Mouse (Mus musculus) lung, postnatal 0 days (tissue): Measurements from ENCODE around the gene Gm6020. TPM values are rescaled to one million over a fixed set of nuclear protein-coding genes. Genes with fewer than 3 reads are reported as not detected.
"Not testable (repeated sequence)": the region's sequence is repeated elsewhere in the genome, so short reads cannot be mapped to it uniquely, and the experiment has no call there.

Source experiments
- ATAC-seq: fragments of 200-750 bp; cut with Nextera tagmentation; 2 replicates; pipeline ENCODE4 v1.8.0; 2017; ENCODE audit warnings: moderate library complexity
- DNase-seq: peaks from one replicate; pipeline ENCODE4 v3.0.0-alpha.2; 2016; ENCODE audit warnings: low spot score
- H3K27ac ChIP-seq: fragments of 300-500 bp; sonication (generic); 2 replicates; pipeline ENCODE4 v1.5.1; 2014; ENCODE audit warnings: antibody characterized with exemption, mild to moderate bottlenecking, low read length, mixed read lengths
- H3K27me3 ChIP-seq: fragments of 300-500 bp; sonication (generic); replicated peaks from 2 replicates; pipeline ENCODE4 v1.6.1; 2014; ENCODE audit warnings: low read length, mixed read lengths; ENCODE audit not compliant: insufficient read depth
- H3K36me3 ChIP-seq: fragments of 300-500 bp; sonication (generic); 2 replicates; pipeline ENCODE4 v1.6.1; 2014; ENCODE audit warnings: low read length, mixed read lengths; ENCODE audit not compliant: insufficient read depth
- H3K4me1 ChIP-seq: fragments of 300-500 bp; sonication (generic); 2 replicates; pipeline ENCODE4 v1.6.1; 2014; ENCODE audit warnings: antibody characterized with exemption, low read depth, low read length, mixed read lengths; ENCODE audit not compliant: insufficient read depth
- H3K4me2 ChIP-seq: fragments of 300-500 bp; sonication (generic); replicated peaks from 2 replicates; pipeline ENCODE4 v1.6.1; 2014; ENCODE audit warnings: low read depth, mild to moderate bottlenecking, low read length, moderate library complexity, mixed read lengths
- H3K4me3 ChIP-seq: fragments of 300-500 bp; sonication (generic); 2 replicates; pipeline ENCODE4 v1.5.1; 2014; ENCODE audit warnings: low read depth, low read length
- H3K9ac ChIP-seq: fragments of 300-500 bp; sonication (generic); replicated peaks from 2 replicates; pipeline ENCODE4 v1.6.1; 2014; ENCODE audit warnings: low read depth, mild to moderate bottlenecking
- H3K9me3 ChIP-seq: fragments of 300-500 bp; sonication (generic); 2 replicates; pipeline ENCODE4 v1.6.1; 2016; ENCODE audit warnings: low read length, mixed read lengths
- CTCF ChIP-seq: IDR thresholded peaks from 2 replicates; pipeline ENCODE4 v1.5.1; 2016; ENCODE audit warnings: antibody characterized with exemption, mild to moderate bottlenecking
- EP300 ChIP-seq: IDR thresholded peaks from 2 replicates; pipeline ENCODE4 v1.6.1; 2016; ENCODE audit warnings: antibody characterized with exemption, mild to moderate bottlenecking, control low read depth
- WGBS: fragments of 180-500 bp; shearing (Covaris S2); extraction: QIAGEN DNeasy Blood & Tissue Kit; methylation state at CpG from one replicate; pipeline ENCODE4 v1.1.7; 2014; 5-methylcytosine and 5-hydroxymethylcytosine counted together
- polyA plus RNA-seq: library from polyadenylated mRNA; unstranded; fragments of >200 nt; fragmentation: Nextera tagmentation; extraction: Ambion mirVana; gene quantifications from 2 replicates; pipeline ENCODE4 v1.2.1, GENCODE M21; 2015

Gm6020 gene
- polyA plus RNA-seq, 1 experiment from 2014 or later: not detected

GRCm38 (mm10) chr19:61175756-61176324, 7.8 kb upstream of the Gm6020 start, which contains the start of gene Gm7102:
Gm7102 (minus strand) TSS chr19:61176309.
- 28% methylated on average over 38 of the region's 39 CpGs for WGBS
- Histone ChIP-seq H3K4me3 (no peak within 1 kb of the TSS; the same call in 1 of the 2 replicates), H3K9ac (no peak within 1 kb of the TSS), H3K27ac (no peak within 1 kb of the TSS), H3K4me1 (no peaks in the 10 kb centered on the region), H3K4me2 (peak within 1 kb of the TSS; percentile 42), H3K36me3 (no peaks in the 10 kb centered on the region), H3K9me3 (no peaks in the 10 kb centered on the region), H3K27me3 (no peaks in the 10 kb centered on the region)
- ATAC-seq (no peak), DNase-seq (no peak)
- no peak for TF ChIP-seq CTCF
- TF ChIP-seq EP300: no peak

GRCm38 (mm10) chr19:61199316-61199715, 15.6 kb downstream of the Gm6020 start:
- Histone ChIP-seq H3K9me3 (no peaks in the 10 kb centered on the region), H3K27ac (no peak overlapping the region), H3K4me1 (no peaks in the 10 kb centered on the region), H3K9ac (no peak overlapping the region), H3K36me3 (no peaks in the 10 kb centered on the region), H3K4me3 (no peak overlapping the region), H3K27me3 (no peaks in the 10 kb centered on the region), H3K4me2 (no peak overlapping the region)
- ATAC-seq: no peak
- WGBS: 15% methylated on average over 13 of the region's 13 CpGs
- no peak for TF ChIP-seq CTCF
- TF ChIP-seq EP300: no peak
- DNase-seq: peak; percentile 94

GRCm38 (mm10) chr19:61199836-61200235, 16.1 kb downstream of the Gm6020 start:
- Histone ChIP-seq H3K4me1 (no peaks in the 10 kb centered on the region), H3K9me3 (no peaks in the 10 kb centered on the region), H3K27me3 (no peaks in the 10 kb centered on the region), H3K27ac (no peak overlapping the region), H3K9ac (no peak overlapping the region), H3K36me3 (no peaks in the 10 kb centered on the region), H3K4me3 (no peak overlapping the region), H3K4me2 (no peak overlapping the region)
- DNase-seq: peak; percentile 23
- TF ChIP-seq CTCF: no peak
- no peak for TF ChIP-seq EP300
- no peak for ATAC-seq
- 14% methylated on average over 10 of the region's 10 CpGs for WGBS

- not testable (repeated sequence) for DNase-seq, H3K36me3 ChIP-seq, H3K9ac ChIP-seq, H3K9me3 ChIP-seq, H3K27ac ChIP-seq, H3K4me1 ChIP-seq, ATAC-seq, H3K27me3 ChIP-seq, H3K4me3 ChIP-seq, H3K4me2 ChIP-seq
- 72% methylated on average over 6 of the region's 6 CpGs for WGBS
These were observed 23.8 kb downstream of the Gm6020 start for GRCm38 (mm10) chr19:61207506-61207905.

- 89% methylated on average over 6 of the region's 6 CpGs for WGBS
- peak; percentile 50 for DNase-seq
- no peak overlapping the region for H3K4me2 ChIP-seq
- no peak overlapping the region for H3K4me3 ChIP-seq
- H3K27me3 ChIP-seq: no peaks in the 10 kb centered on the region
- H3K9ac ChIP-seq: no peak overlapping the region
- peaks cover 6% of the 10 kb centered on the region; the same call in 1 of the 2 replicates for H3K9me3 ChIP-seq
- ATAC-seq: no peak
- H3K4me1 ChIP-seq: no peaks in the 10 kb centered on the region
- H3K36me3 ChIP-seq: no peaks in the 10 kb centered on the region
- H3K27ac ChIP-seq: no peak overlapping the region
- TF ChIP-seq EP300 (no peak), CTCF (peak; percentile 48)
These were observed 40.1 kb downstream of the Gm6020 start for GRCm38 (mm10) chr19:61223706-61224328.

GRCm38 (mm10) chr19:61224678-61225525, 41.2 kb downstream of the Gm6020 start:
- Histone ChIP-seq H3K4me1 (no peaks in the 10 kb centered on the region), H3K9ac (no peak overlapping the region), H3K27ac (no peak overlapping the region), H3K27me3 (no peaks in the 10 kb centered on the region), H3K4me3 (0 out of 2 replicates have a peak overlapping the region, but pooled peaks have one; percentile 51), H3K36me3 (no peaks in the 10 kb centered on the region), H3K4me2 (peak overlapping the region; percentile 52), H3K9me3 (peaks cover 6% of the 10 kb centered on the region; the same call in 1 of the 2 replicates)
- WGBS: 39% methylated on average over 44 of the region's 53 CpGs
- peak; percentile 8 for ATAC-seq
- DNase-seq: peak; percentile 24
- TF ChIP-seq CTCF (no peak), EP300 (no peak)
